Comparison of ENCODE assay signal across 8 mouse cellular contexts in the genomic region with DNA sequence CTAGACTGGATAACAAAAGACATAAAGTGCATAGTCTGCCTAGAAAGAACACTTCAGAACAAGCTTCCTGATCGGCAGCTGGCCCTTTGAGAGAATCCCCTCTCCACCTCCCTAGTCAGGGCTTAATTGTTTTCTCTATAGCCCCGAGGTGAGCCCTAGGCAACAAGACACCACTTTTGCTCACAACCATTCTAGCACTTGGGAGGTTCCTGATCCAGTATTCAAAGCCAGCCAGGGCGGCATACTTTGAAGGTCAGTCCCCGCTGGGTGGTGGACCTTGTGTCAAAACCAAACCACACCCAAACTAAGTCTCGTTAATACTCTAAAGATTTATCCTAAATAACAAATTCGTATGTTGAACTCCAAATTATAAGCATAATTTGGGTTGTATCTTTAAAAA. TPM values are rescaled to one million over a fixed set of nuclear protein-coding genes. Genes with fewer than 3 reads are reported as not detected.
DNase-seq lines count a peak whose midpoint lies in the region; ATAC-seq and TF ChIP-seq lines count a peak whose summit lies in the region.

No protein-coding gene starts in this region.

- H3K9me3 ChIP-seq in hindbrain, embryonic 15.5 days: no peaks in the 10 kb centered on the region
- no peaks in the 10 kb centered on the region for H3K9me3 ChIP-seq in midbrain, postnatal 0 days (ENCODE audit: low read length)

- H3K27ac ChIP-seq in kidney, adult 2 months (ENCODE audit: insufficient read depth, low read depth, low read length): no peak overlapping the region
- peak overlapping the region; percentile 38; the same call in 1 of the 2 replicates for H3K27ac ChIP-seq in bone marrow macrophage, adult 2 months (ENCODE audit: insufficient read depth, low read depth, low read length)
- H3K27ac ChIP-seq in hindbrain, embryonic 15.5 days (replicated peaks): no peak overlapping the region
- no peak overlapping the region for H3K27ac ChIP-seq in midbrain, postnatal 0 days (ENCODE audit: low read depth, low read length)

- no peaks in the 10 kb centered on the region for H3K36me3 ChIP-seq in kidney, adult 2 months (ENCODE audit: control insufficient read depth, insufficient read depth, low read length)
- no peaks in the 10 kb centered on the region for H3K36me3 ChIP-seq in hindbrain, embryonic 15.5 days
- no peaks in the 10 kb centered on the region for H3K36me3 ChIP-seq in midbrain, postnatal 0 days (ENCODE audit: insufficient read depth, low read length)

- no peak overlapping the region for H3K9ac ChIP-seq in hindbrain, embryonic 15.5 days
- H3K9ac ChIP-seq in midbrain, postnatal 0 days (replicated peaks; ENCODE audit: low read length, poor library complexity, severe bottlenecking): no peak overlapping the region

- 0 out of 2 replicates have a peak, but pooled peaks cover 6% of the 10 kb centered on the region for H3K4me1 ChIP-seq in kidney, adult 2 months (ENCODE audit: control insufficient read depth, insufficient read depth, low read length)
- peaks cover 26% of the 10 kb centered on the region for H3K4me1 ChIP-seq in bone marrow macrophage, adult 2 months (ENCODE audit: control insufficient read depth, insufficient read depth, low read length)
- H3K4me1 ChIP-seq in hindbrain, embryonic 15.5 days (replicated peaks): peaks cover 17% of the 10 kb centered on the region
- H3K4me1 ChIP-seq in midbrain, postnatal 0 days (ENCODE audit: insufficient read depth, low read length): no peaks in the 10 kb centered on the region; the same call in 1 of the 2 replicates

- H3K4me3 ChIP-seq in kidney, adult 2 months (ENCODE audit: insufficient read depth, low read depth, low read length): peak overlapping the region; percentile 87
- peak overlapping the region; percentile 82 for H3K4me3 ChIP-seq in bone marrow macrophage, adult 2 months (ENCODE audit: insufficient read depth, low read length)
- peak overlapping the region; percentile 59 for H3K4me3 ChIP-seq in hindbrain, embryonic 15.5 days
- peak overlapping the region; percentile 68 for H3K4me3 ChIP-seq in midbrain, postnatal 0 days (ENCODE audit: low read depth, low read length)

- H3K27me3 ChIP-seq in kidney, adult 2 months (replicated peaks; ENCODE audit: control insufficient read depth, insufficient read depth, low read length): no peaks in the 10 kb centered on the region
- H3K27me3 ChIP-seq in hindbrain, embryonic 15.5 days: no peaks in the 10 kb centered on the region
- no peaks in the 10 kb centered on the region for H3K27me3 ChIP-seq in midbrain, postnatal 0 days (ENCODE audit: insufficient read depth, low read length)

- no peak for TF ChIP-seq CTCF in kidney, adult 2 months (conservative IDR thresholded peaks at IDR 0.05; ENCODE audit: insufficient read depth, insufficient read length, low read depth, low read length)
- no peak for TF ChIP-seq CTCF in bone marrow macrophage, adult 2 months (IDR thresholded peaks at IDR 0.05; ENCODE audit: low read depth, low read length)
- TF ChIP-seq CTCF in midbrain, postnatal 0 days (IDR thresholded peaks at IDR 0.05): no peak

- no peak for DNase-seq in kidney, adult 2 months
- DNase-seq in kidney, adult 8-10 months: no peak
- DNase-seq in midbrain, postnatal 0 days (ENCODE audit: low spot score): no peak
- DNase-seq in left cerebral cortex, postnatal 36 days (ENCODE audit: low spot score in 2 of 2): no peak
- no peak for DNase-seq in urinary bladder, postnatal 25 days (ENCODE audit: low spot score)
- DNase-seq in right cerebral cortex, adult 2 months (ENCODE audit: low spot score in 2 of 2): no peak

- H3K4me2 ChIP-seq in hindbrain, embryonic 15.5 days: peak overlapping the region; percentile 68
- peak overlapping the region; percentile 76 for H3K4me2 ChIP-seq in midbrain, postnatal 0 days (ENCODE audit: low read depth, low read length, poor library complexity, severe bottlenecking)

- ATAC-seq in hindbrain, embryonic 15.5 days (ENCODE audit: low FRiP score, low read depth): no peak
- no peak for ATAC-seq in midbrain, postnatal 0 days (ENCODE audit: low FRiP score)

- TF ChIP-seq POLR2A in kidney, adult 2 months (IDR thresholded peaks at IDR 0.05; ENCODE audit: low read depth, low read length): no peak
- no peak for TF ChIP-seq POLR2A in bone marrow macrophage, adult 2 months (IDR thresholded peaks at IDR 0.05; ENCODE audit: borderline replicate concordance, low read depth, low read length)

- intact Hi-C loops in left cerebral cortex, postnatal 36 days (cut with DNase I): loop anchor here (10.0 kb wide), 1 partner anchor 757 kb away; no protein-coding TSS in a partner anchor

- 9% methylated on average over 6 of the region's 6 CpGs for WGBS in kidney, adult 2 months
- 19% methylated on average over 6 of the region's 6 CpGs for WGBS in hindbrain, embryonic 15.5 days
- WGBS in midbrain, postnatal 0 days: 13% methylated on average over 6 of the region's 6 CpGs

RNA-seq across cellular contexts. Expression of a gene that starts 38.6 kb away (rescaled TPM):
- 19.8 and 21.0 TPM in 2 replicates for polyA plus RNA-seq in kidney, adult 2 months (2012; rRNA removed)
- not detected in 2 replicates for polyA plus RNA-seq in bone marrow macrophage, adult 2 months (2012; ENCODE audit: insufficient read depth, insufficient read length, missing spikeins)
- polyA plus RNA-seq in hindbrain, embryonic 15.5 days (2015; fragmentation: Nextera tagmentation; extraction: Ambion mirVana): 14.1 and 18.4 TPM in 2 replicates
- 35.0 TPM in 2 replicates for total RNA-seq in midbrain, postnatal 0 days (2014; rRNA removed)
- polyA plus RNA-seq in midbrain, postnatal 0 days (2015; fragmentation: Nextera tagmentation; extraction: Ambion mirVana): 19.3 and 19.7 TPM in 2 replicates
- total RNA-seq in left cerebral cortex, postnatal 36 days (2021): 1 to 10 TPM; 5.9 to 9.8 TPM

RNA-seq across cellular contexts. Expression of a gene that starts 39.1 kb away (rescaled TPM):
- polyA plus RNA-seq in kidney, adult 2 months (2012; rRNA removed): 6.2 and 8.4 TPM in 2 replicates
- 20.7 and 32.1 TPM in 2 replicates for polyA plus RNA-seq in bone marrow macrophage, adult 2 months (2012; ENCODE audit: insufficient read depth, insufficient read length, missing spikeins)
- 32.7 and 35.2 TPM in 2 replicates for polyA plus RNA-seq in hindbrain, embryonic 15.5 days (2015; fragmentation: Nextera tagmentation; extraction: Ambion mirVana)
- total RNA-seq in midbrain, postnatal 0 days (2014; rRNA removed): 17.7 and 24.1 TPM in 2 replicates
- polyA plus RNA-seq in midbrain, postnatal 0 days (2015; fragmentation: Nextera tagmentation; extraction: Ambion mirVana): 29.8 and 32.8 TPM in 2 replicates
- 10 to 100 TPM; 12.3 TPM for total RNA-seq in left cerebral cortex, postnatal 36 days (2021)

Comparison
In these comparisons a context has a peak if more than half of its experiments do, and no peak if none do; other contexts are left out.
1. RNA of a gene that starts 38.6 kb away (polyA plus RNA-seq): 19.8 to 21.0 TPM in kidney, adult 2 months, 19.3 to 19.7 TPM in midbrain, postnatal 0 days and 14.1 to 18.4 TPM in hindbrain, embryonic 15.5 days; not detected in bone marrow macrophage, adult 2 months; every median in the first group is over 10 times any median in the second.
2. Peak in every context shown above with its lines, with median percentiles within 50 percentile points of each other: H3K4me3 ChIP-seq.